Mouse (Mus musculus): Measurements from ENCODE around the gene Tcf15.

- TF ChIP-seq CTCF (IDR thresholded peaks at IDR 0.05; ENCODE audit: control insufficient read depth, insufficient read depth, insufficient replicate concordance, low read depth, low read length) (no peak), POLR2A (IDR thresholded peaks at IDR 0.05; ENCODE audit: control insufficient read depth, low read depth, low read length) (no peak)
Measured at GRCm38 (mm10) chr2:152174861-152175260, 31.5 kb downstream of the Tcf15 start.
